Mouse (Mus musculus) lung, adult 2 months (tissue): ENCODE results near the gene Ing4.
"Not testable (repeated sequence)": the region's sequence is repeated elsewhere in the genome, so short reads cannot be mapped to it uniquely, and the experiment has no call there.

Source experiments
- CTCF ChIP-seq: fragments of 200-500 bp; IDR thresholded peaks from 2 replicates; pipeline ENCODE4 v1.5.1; 2011; ENCODE audit warnings: mild to moderate bottlenecking, low read length, control low read depth; ENCODE audit not compliant: insufficient read depth
- POLR2A ChIP-seq: fragments of 200-500 bp; IDR thresholded peaks from 2 replicates; pipeline ENCODE4 v1.6.1; 2011; ENCODE audit warnings: low read depth, mild to moderate bottlenecking, control low read depth, low read length, borderline replicate concordance; ENCODE audit errors: extremely low read depth

DNA sequence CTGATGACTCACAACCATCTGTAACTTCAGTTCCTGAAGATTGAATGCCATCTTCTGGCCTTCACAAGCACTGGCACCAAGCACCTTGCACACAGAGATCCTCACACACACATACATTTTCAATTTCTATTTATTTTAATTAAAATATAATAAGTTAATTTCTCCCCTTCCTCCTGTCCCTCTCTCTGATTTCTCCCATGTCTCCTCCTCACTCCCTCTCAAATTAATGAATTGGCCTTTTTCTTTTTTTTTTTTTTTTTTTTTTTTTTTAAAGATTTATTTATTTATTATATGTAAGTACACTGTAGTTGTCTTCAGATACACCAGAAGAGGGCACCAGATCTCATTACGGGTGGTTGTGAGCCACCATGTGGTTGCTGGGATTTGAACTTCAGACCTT lies 25.7 kb downstream of the Ing4 start:
- not testable (repeated sequence) for TF ChIP-seq CTCF, POLR2A
